Mouse (Mus musculus) spleen, adult 2 months (tissue): ENCODE data around the gene Lbx2.

Experiments
- CTCF ChIP-seq: fragments of 200-500 bp; IDR thresholded peaks from 2 replicates; pipeline ENCODE4 v1.5.1; 2011; ENCODE audit warnings: mild to moderate bottlenecking, inconsistent platforms; ENCODE audit not compliant: insufficient read depth, insufficient read length, insufficient replicate concordance; ENCODE audit errors: extremely low read depth
- POLR2A ChIP-seq: fragments of 200-500 bp; IDR thresholded peaks from 2 replicates; pipeline ENCODE4 v1.6.1; 2011; ENCODE audit warnings: low read depth, low read length, inconsistent platforms

- TF ChIP-seq POLR2A (no peak), CTCF (no peak)
These were observed 8.4 kb upstream of the Lbx2 start, which contains the start of gene Pcgf1 for GRCm38 (mm10) chr6:83077630-83078323.
